Mouse (Mus musculus): ENCODE results near the gene Tmem252. TPM values are rescaled to one million over a fixed set of nuclear protein-coding genes. Genes with fewer than 3 reads are reported as not detected.

Tmem252 gene
- not detected for polyA plus RNA-seq (2017; shearing (Covaris generic))

GRCm38 (mm10) chr19:24673762-24674161 lies at the start of gene Tmem252:
Gene Tmem252 (plus strand): TSS chr19:24674008.

Other genes starting within 250 kb of the Tmem252 start
- gene Fam122a, start 196.7 kb upstream of the Tmem252 start, polyA plus RNA-seq (2017; shearing (Covaris generic)) = 7.1 TPM
- 5.9 TPM for gene Pip5k1b, start 118.1 kb upstream of the Tmem252 start, polyA plus RNA-seq (2017; shearing (Covaris generic))
- gene Pgm5, start 187.8 kb downstream of the Tmem252 start, polyA plus RNA-seq (2017; shearing (Covaris generic)) = not detected
- gene Gm10053, start 201.7 kb downstream of the Tmem252 start, polyA plus RNA-seq (2017; shearing (Covaris generic)) = 208 TPM
- not detected for gene Foxd4, start 227.2 kb downstream of the Tmem252 start, polyA plus RNA-seq (2017; shearing (Covaris generic))

All from activated CD4-positive, CD25-positive, alpha-beta regulatory T cell, adult 9 weeks (primary cell).